Mouse (Mus musculus): ENCODE results near the gene Lrrc20.

Gene Lrrc20

DNA sequence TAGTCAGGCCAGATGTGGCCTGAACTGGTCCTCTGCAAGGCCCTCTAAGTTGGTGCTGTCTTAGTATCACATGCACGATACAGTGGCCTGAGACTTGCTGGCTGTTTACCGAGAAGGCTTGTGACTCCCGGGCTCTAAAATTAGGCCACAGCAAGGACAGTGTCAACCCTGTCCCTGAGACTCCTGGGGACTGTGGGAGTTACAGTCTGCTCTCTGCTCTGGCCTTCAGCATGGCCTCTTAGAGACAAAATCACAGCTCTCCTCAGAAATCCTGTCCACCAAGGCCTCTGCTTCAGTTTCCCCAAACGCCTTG, 152.3 kb downstream of the Lrrc20 start:
- DNase-seq (ENCODE audit: low read depth, low spot score), result no peak
